Comparison of ENCODE assay signal across 18 mouse cellular contexts in genomic region chr14:23618973-23619372, GRCm38 (mm10).
DNase-seq lines count a peak whose midpoint lies in the region; ATAC-seq and TF ChIP-seq lines count a peak whose summit lies in the region.
"Had no signal": no experiment of that assay in that cellular context is flagged by ENCODE, and none has a peak within 500 bp of the region (broad histone marks: within the 10 kb centered on the region; RNA-seq: fewer than 3 reads in every experiment).

No protein-coding gene starts in this region.

- H3K4me3 ChIP-seq in lung, embryonic 14.5 days (ENCODE audit: low read depth, low read length) = no peak overlapping the region
- no peak overlapping the region for H3K4me3 ChIP-seq in lung, adult 2 months (replicated peaks; ENCODE audit: extremely low read depth, low read depth, low read length)
- H3K4me3 ChIP-seq: embryonic facial prominence, embryonic 10.5 days; forebrain, embryonic 13.5 days; heart, embryonic 10.5 days; heart, embryonic 15.5 days; hindbrain, embryonic 13.5 days had no signal

- no peak for TF ChIP-seq POLR2A in lung, adult 2 months (IDR thresholded peaks at IDR 0.05; ENCODE audit: borderline replicate concordance, extremely low read depth, low read depth, low read length)

- no peaks in the 10 kb centered on the region for H3K9me3 ChIP-seq in lung, embryonic 14.5 days (ENCODE audit: low read depth, low read length)
- H3K9me3 ChIP-seq: embryonic facial prominence, embryonic 10.5 days; forebrain, embryonic 13.5 days; heart, embryonic 10.5 days; heart, embryonic 15.5 days; hindbrain, embryonic 13.5 days had no signal

- no peak overlapping the region for H3K4me2 ChIP-seq in lung, embryonic 14.5 days
- H3K4me2 ChIP-seq: forebrain, embryonic 13.5 days; heart, embryonic 15.5 days; hindbrain, embryonic 13.5 days had no signal

- H3K27me3 ChIP-seq in lung, embryonic 14.5 days (ENCODE audit: insufficient read depth, low read length) = no peaks in the 10 kb centered on the region
- H3K27me3 ChIP-seq: forebrain, embryonic 13.5 days; hindbrain, embryonic 13.5 days had no signal

- DNase-seq in frontal cortex, postnatal 14 days (ENCODE audit: low spot score in 2 of 2) = no peak
- peak; percentile 15 for DNase-seq in lung, embryonic 14.5 days
- DNase-seq in lung, adult 2 months = no peak
- DNase-seq in testis, postnatal 10 days (ENCODE audit: low spot score) = peak; percentile 55
- DNase-seq in testis, postnatal 14 days (ENCODE audit: low spot score) = no peak
- DNase-seq in adipocyte (ENCODE audit: low spot score) = no peak
- DNase-seq: adrenal gland, postnatal 10 days; forebrain, postnatal 0 days; gastrocnemius, postnatal 36 days; heart, adult 18-20 months; heart, postnatal 14 days had no signal

- TF ChIP-seq CTCF in lung, embryonic 14.5 days (IDR thresholded peaks at IDR 0.05; ENCODE audit: low read depth) = no peak
- TF ChIP-seq CTCF in lung, adult 2 months (IDR thresholded peaks at IDR 0.05; ENCODE audit: insufficient read depth, low read length) = no peak

- peak; percentile 48; the same call in 1 of the 2 replicates for ATAC-seq in frontal cortex, adult (ENCODE audit: low TSS enrichment)
- ATAC-seq in lung, embryonic 14.5 days (ENCODE audit: insufficient read depth) = no peak
- ATAC-seq: forebrain, embryonic 13.5 days; forebrain, postnatal 0 days; hindbrain, postnatal 0 days had no signal

- no peak overlapping the region for H3K9ac ChIP-seq in lung, embryonic 14.5 days
- H3K9ac ChIP-seq: forebrain, embryonic 13.5 days; forebrain, postnatal 0 days; heart, embryonic 15.5 days; hindbrain, embryonic 13.5 days had no signal

- no peak overlapping the region for H3K27ac ChIP-seq in lung, embryonic 14.5 days (ENCODE audit: low read depth)
- H3K27ac ChIP-seq: embryonic facial prominence, embryonic 10.5 days; forebrain, embryonic 13.5 days; heart, embryonic 10.5 days; heart, embryonic 15.5 days; hindbrain, embryonic 13.5 days; hindbrain, postnatal 0 days had no signal

- 55% methylated on average over 2 of the region's 2 CpGs for WGBS in lung, embryonic 14.5 days
- 65% methylated on average over 2 of the region's 2 CpGs for WGBS in lung, adult 2 months

- H3K4me1 ChIP-seq in lung, embryonic 14.5 days (ENCODE audit: insufficient read depth) = no peaks in the 10 kb centered on the region
- H3K4me1 ChIP-seq in lung, adult 2 months (ENCODE audit: control insufficient read depth, insufficient read depth, low read length) = no peaks in the 10 kb centered on the region
- H3K4me1 ChIP-seq: forebrain, embryonic 13.5 days; heart, embryonic 10.5 days; hindbrain, embryonic 13.5 days had no signal

- no peaks in the 10 kb centered on the region for H3K36me3 ChIP-seq in lung, embryonic 14.5 days (ENCODE audit: insufficient read depth)
- H3K36me3 ChIP-seq: embryonic facial prominence, embryonic 10.5 days; heart, embryonic 10.5 days; heart, embryonic 15.5 days; hindbrain, embryonic 13.5 days had no signal

Comparison
In these comparisons a context has a peak if more than half of its experiments do, and no peak if none do; other contexts are left out.
1. DNase-seq: peak in lung, embryonic 14.5 days (single experiment) and testis, postnatal 10 days (single experiment); none in frontal cortex, postnatal 14 days (0 of 2), lung, adult 2 months (single experiment), testis, postnatal 14 days (single experiment) and adipocyte (single experiment).